Mouse (Mus musculus) limb, embryonic 10.5 days (tissue): ENCODE measurements around the gene Anks6. TPM values are rescaled to one million over a fixed set of nuclear protein-coding genes. Genes with fewer than 3 reads are reported as not detected.
A peak's percentile ranks its signal among the peaks of the same experiment; 100 is the strongest.
"Not testable (repeated sequence)": the region's sequence is repeated elsewhere in the genome, so short reads cannot be mapped to it uniquely, and the experiment has no call there.

Source experiments
- DNase-seq: peaks from one replicate; pipeline ENCODE4 v3.0.0-alpha.2; 2017; ENCODE audit warnings: low spot score
- H3K27ac ChIP-seq: fragments of 300-500 bp; sonication (generic); 2 replicates; pipeline ENCODE4 v1.5.1; 2016; ENCODE audit warnings: mild to moderate bottlenecking
- H3K27me3 ChIP-seq: fragments of 300-500 bp; sonication (generic); 2 replicates; pipeline ENCODE4 v1.6.1; 2016; ENCODE audit warnings: low read depth, mild to moderate bottlenecking; ENCODE audit not compliant: poor library complexity, severe bottlenecking
- H3K36me3 ChIP-seq: fragments of 300-500 bp; sonication (generic); 2 replicates; pipeline ENCODE4 v1.6.1; 2016; ENCODE audit warnings: mild to moderate bottlenecking, moderate library complexity
- H3K4me1 ChIP-seq: fragments of 300-500 bp; sonication (generic); 2 replicates; pipeline ENCODE4 v1.6.1; 2016
- H3K4me3 ChIP-seq: fragments of 300-500 bp; sonication (generic); 2 replicates; pipeline ENCODE4 v1.5.1; 2016; ENCODE audit warnings: mild to moderate bottlenecking, moderate library complexity
- H3K9me3 ChIP-seq: fragments of 300-500 bp; sonication (generic); replicated peaks from 2 replicates; pipeline ENCODE4 v1.6.1; 2016; ENCODE audit warnings: mild to moderate bottlenecking
- WGBS: fragments of 180-500 bp; shearing (Covaris S2); methylation state at CpG from one replicate; pipeline ENCODE4 v1.1.7; 2016; 5-methylcytosine and 5-hydroxymethylcytosine counted together
- polyA plus RNA-seq: library from polyadenylated mRNA; unstranded; fragments of >200 nt; fragmentation: Nextera tagmentation; extraction: Ambion mirVana; gene quantifications from 2 replicates; pipeline ENCODE4 v1.2.1, GENCODE M21; 2016

Anks6 gene
- polyA plus RNA-seq, 1 experiment from 2014 or later: 4.4 TPM

DNA sequence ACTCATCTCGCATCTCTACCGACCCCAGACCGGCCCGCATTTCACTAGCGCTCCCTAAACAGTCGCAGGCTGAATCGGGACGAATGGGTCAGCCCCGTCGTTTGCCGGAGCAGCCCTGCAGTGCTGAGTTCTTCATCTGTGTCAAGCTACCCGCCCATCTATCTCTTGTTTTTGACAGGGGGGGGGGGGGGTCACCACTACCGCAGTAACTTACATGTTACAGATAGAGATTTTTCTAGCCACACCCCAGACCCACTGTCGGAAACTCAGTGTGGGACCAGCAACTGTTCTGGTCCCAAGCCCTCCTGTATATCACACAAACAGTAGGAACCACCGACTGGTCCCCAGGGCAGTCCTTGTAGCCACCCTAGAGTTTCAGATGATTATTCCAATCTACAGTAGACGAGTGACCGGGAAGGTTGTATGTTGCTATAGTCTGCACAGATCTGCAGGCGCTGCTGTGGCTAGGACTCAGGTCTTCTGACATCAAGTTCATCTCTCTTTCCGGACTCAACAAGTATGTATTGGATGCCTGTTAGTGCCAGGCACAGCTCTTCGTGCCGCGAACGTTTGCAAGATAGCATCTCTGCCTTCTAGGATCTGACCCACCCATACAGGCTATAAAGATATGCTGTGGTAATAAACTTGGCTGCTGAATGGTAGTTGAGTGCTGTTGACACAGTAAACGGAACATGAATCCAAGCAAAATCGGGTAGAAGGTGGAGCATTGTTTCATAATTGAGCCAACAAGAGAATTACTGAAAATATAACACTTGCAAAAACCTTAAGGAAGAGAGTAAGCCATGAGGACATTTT lies 491 bp upstream of the Anks6 start:
- peaks cover 27% of the 10 kb centered on the region for H3K27me3 ChIP-seq
- H3K36me3 ChIP-seq: no peaks in the 10 kb centered on the region
- no peak for DNase-seq
- WGBS: 36% methylated on average over 25 of the region's 25 CpGs
- H3K9me3 ChIP-seq: no peaks in the 10 kb centered on the region
- peak overlapping the region; percentile 85 for H3K4me3 ChIP-seq
- peaks cover 22% of the 10 kb centered on the region for H3K4me1 ChIP-seq
- peak overlapping the region; percentile 90 for H3K27ac ChIP-seq

DNA sequence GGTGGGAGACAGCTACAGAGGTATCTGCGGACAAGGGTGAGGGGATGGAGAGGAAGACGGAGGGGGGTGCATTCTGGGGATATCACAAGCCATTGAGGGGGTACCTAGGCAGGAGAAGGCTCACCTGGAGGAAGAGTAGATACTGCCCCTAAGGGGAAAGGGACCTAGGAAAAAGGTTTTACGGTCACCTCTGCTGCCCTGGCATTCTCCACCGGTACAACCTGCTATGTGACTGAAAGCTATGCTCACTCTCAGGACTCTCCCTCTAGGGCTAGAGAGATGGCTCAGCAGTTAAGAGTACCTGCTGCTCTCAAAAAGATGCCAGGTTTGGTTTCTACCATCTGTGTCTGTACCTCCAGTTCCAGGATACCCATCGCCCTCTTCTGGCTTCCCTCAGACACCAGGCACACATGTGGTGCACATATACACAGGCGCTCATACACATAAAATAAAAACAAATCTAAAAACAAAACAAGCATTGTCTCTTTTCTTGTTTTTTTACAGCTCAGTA lies 1.6 kb downstream of the Anks6 start:
- Histone ChIP-seq H3K27me3 (peaks cover 48% of the 10 kb centered on the region), H3K27ac (no peak overlapping the region), H3K36me3 (no peaks in the 10 kb centered on the region), H3K4me3 (no peak overlapping the region), H3K4me1 (peaks cover 36% of the 10 kb centered on the region), H3K9me3 (no peaks in the 10 kb centered on the region)
- DNase-seq: no peak
- 95% methylated on average over 6 of the region's 6 CpGs for WGBS

DNA sequence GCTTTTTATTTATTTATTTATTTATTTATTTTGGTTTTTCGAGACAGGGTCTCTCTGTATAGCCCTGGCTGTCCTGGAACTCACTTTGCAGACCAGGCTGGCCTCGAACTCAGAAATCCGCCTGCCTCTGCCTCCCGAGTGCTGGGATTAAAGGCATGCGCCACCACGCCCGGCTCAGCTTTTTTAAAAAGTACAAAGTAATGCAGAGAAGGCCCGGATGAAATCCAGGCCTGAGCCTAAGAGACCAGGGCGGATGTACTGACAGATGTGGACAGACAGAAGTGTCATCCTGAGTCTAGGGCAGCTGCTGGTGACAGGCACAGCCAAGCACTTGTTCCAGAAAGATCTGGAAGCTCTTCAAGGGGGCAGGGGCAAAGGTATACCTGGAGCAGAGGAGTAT lies 2.1 kb downstream of the Anks6 start:
- WGBS: 93% methylated on average over 9 of the region's 9 CpGs
- H3K27me3 ChIP-seq: peaks cover 48% of the 10 kb centered on the region

GRCm38 (mm10) chr4:47051905-47052304 lies 5.3 kb downstream of the Anks6 start:
- 59% methylated on average over 9 of the region's 9 CpGs for WGBS
- Histone ChIP-seq H3K27ac (no peak overlapping the region), H3K4me3 (no peak overlapping the region), H3K27me3 (peaks cover 48% of the 10 kb centered on the region), H3K36me3 (no peaks in the 10 kb centered on the region), H3K4me1 (peaks cover 30% of the 10 kb centered on the region), H3K9me3 (no peaks in the 10 kb centered on the region)
- no peak for DNase-seq

More for the DNA sequence above, 2.1 kb downstream of the Anks6 start:
- not testable (repeated sequence) for H3K27ac ChIP-seq, H3K36me3 ChIP-seq, DNase-seq, H3K4me3 ChIP-seq, H3K9me3 ChIP-seq
- peaks cover 38% of the 10 kb centered on the region for H3K4me1 ChIP-seq

DNA sequence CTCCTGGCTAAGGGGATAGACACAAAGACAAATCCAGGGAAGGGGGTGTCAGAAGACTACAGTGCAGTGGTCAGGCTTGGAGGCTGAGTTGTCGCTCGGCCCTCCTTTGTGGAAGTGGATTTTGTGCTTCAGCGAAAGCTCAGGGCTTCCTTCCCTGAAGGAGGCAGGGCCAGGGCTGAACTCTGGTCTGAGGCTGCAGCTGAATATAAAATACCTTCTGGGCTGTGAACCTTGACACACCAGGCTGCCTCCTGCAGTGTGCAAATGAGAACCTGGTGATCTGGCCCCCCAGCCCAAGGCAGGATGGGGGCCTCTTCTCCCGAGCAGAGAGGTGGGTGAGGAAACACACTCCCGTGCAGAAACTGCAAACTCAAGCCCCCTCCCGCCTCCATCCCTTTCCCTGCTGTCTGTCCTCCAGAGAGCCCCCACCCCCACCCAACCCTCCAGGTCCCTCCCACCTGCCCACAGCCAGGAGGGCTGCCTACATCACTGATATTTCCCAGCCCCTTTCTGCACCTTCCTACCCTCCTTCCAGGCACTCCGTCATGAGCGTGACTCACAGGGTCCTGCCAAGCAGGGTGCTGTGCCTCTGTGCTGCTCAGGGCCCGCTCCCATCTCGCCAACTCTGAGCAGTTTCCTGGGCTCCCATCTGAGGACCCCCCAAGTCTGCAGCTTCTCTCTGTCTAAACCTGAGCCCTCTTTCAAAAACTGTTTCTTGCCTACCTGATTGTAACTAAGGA lies 6.4 kb downstream of the Anks6 start:
- WGBS: 12% methylated on average over 10 of the region's 10 CpGs
- DNase-seq: no peak
- H3K4me3 ChIP-seq: peak overlapping the region; percentile 17; the same call in 1 of the 2 replicates

GRCm38 (mm10) chr4:47050167-47050566 lies 7.1 kb downstream of the Anks6 start:
- peak overlapping the region; percentile 73 for H3K27ac ChIP-seq
- H3K36me3 ChIP-seq: no peaks in the 10 kb centered on the region
- peak; percentile 94 for DNase-seq
- WGBS: 0% methylated on average over 1 of the region's 1 CpGs
- H3K27me3 ChIP-seq: peaks cover 34% of the 10 kb centered on the region
- H3K4me3 ChIP-seq: 0 out of 2 replicates have a peak overlapping the region, but pooled peaks have one; percentile 17
- H3K9me3 ChIP-seq: no peaks in the 10 kb centered on the region
- peaks cover 27% of the 10 kb centered on the region for H3K4me1 ChIP-seq

More for the DNA sequence above, 6.4 kb downstream of the Anks6 start:
- peaks cover 41% of the 10 kb centered on the region for H3K27me3 ChIP-seq
- no peaks in the 10 kb centered on the region for H3K9me3 ChIP-seq
- H3K27ac ChIP-seq: peak overlapping the region; percentile 73
- H3K4me1 ChIP-seq: peaks cover 27% of the 10 kb centered on the region
- H3K36me3 ChIP-seq: no peaks in the 10 kb centered on the region

DNA sequence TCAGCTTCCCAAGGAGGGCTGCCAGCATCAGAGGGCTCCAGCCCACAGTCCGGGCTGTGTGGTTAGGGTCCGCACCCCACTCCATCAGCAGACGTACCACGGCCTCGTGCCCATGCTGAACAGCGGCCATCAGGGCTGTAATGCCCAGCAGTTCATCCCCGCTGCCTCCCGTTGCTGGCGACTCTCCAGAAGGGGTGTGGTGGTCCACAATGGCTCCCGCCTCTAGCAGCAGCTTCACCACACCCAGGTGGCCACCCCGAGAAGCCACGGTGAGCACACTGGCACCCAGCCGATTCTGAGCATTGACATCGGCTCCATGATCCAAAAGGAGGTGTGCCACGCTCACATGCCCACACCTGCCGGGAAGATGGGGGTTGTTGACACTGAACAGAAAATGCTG lies 8.0 kb downstream of the Anks6 start:
- Histone ChIP-seq H3K36me3 (no peaks in the 10 kb centered on the region), H3K9me3 (no peaks in the 10 kb centered on the region), H3K4me1 (peaks cover 27% of the 10 kb centered on the region), H3K4me3 (no peak overlapping the region), H3K27ac (no peak overlapping the region), H3K27me3 (peaks cover 30% of the 10 kb centered on the region)
- DNase-seq: no peak
- WGBS: 90% methylated on average over 16 of the region's 16 CpGs

DNA sequence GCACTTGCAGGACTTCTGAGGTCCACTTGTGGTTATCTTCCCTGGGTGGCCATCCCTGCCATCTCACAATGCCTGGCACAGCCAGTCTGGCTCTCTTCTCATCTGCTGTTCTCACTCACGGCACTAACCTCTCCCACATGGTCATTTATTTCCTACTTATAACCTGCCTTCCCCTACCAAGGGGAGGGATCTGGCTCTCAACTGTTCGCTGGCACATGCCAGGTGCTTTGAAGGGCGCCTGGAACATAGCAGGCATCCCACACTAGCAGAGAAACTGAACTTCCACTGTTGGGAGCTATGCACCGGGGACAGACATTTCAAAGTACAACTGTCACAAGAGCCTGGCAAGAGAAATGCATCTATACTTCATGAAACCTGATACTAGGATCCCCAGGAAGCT lies 9.5 kb downstream of the Anks6 start:
- Histone ChIP-seq H3K4me3 (no peak overlapping the region), H3K27ac (no peak overlapping the region)

GRCm38 (mm10) chr4:47046974-47047373 lies 10.3 kb downstream of the Anks6 start:
- DNase-seq: peak; percentile 30

More for the DNA sequence above, 9.5 kb downstream of the Anks6 start:
- no peaks in the 10 kb centered on the region for H3K9me3 ChIP-seq
- H3K27me3 ChIP-seq: peaks cover 22% of the 10 kb centered on the region
- no peaks in the 10 kb centered on the region; the same call in 1 of the 2 replicates for H3K36me3 ChIP-seq
- WGBS: 69% methylated on average over 4 of the region's 4 CpGs
- peaks cover 27% of the 10 kb centered on the region for H3K4me1 ChIP-seq
- DNase-seq: no peak

GRCm38 (mm10) chr4:47043866-47044265 lies 13.4 kb downstream of the Anks6 start:
- 83% methylated on average over 9 of the region's 9 CpGs for WGBS
- H3K9me3 ChIP-seq: no peaks in the 10 kb centered on the region
- no peaks in the 10 kb centered on the region for H3K27me3 ChIP-seq
- DNase-seq: no peak
- H3K36me3 ChIP-seq: peaks cover 8% of the 10 kb centered on the region; the same call in 1 of the 2 replicates
- no peak overlapping the region for H3K4me3 ChIP-seq
- 0 out of 2 replicates have a peak, but pooled peaks cover 4% of the 10 kb centered on the region for H3K4me1 ChIP-seq
- H3K27ac ChIP-seq: no peak overlapping the region

More at GRCm38 (mm10) chr4:47046974-47047373, 10.3 kb downstream of the Anks6 start:
- H3K27ac ChIP-seq: no peak overlapping the region
- H3K9me3 ChIP-seq: no peaks in the 10 kb centered on the region
- WGBS: 82% methylated on average over 6 of the region's 6 CpGs
- H3K4me3 ChIP-seq: no peak overlapping the region
- peaks cover 23% of the 10 kb centered on the region for H3K4me1 ChIP-seq
- peaks cover 14% of the 10 kb centered on the region for H3K27me3 ChIP-seq
- no peaks in the 10 kb centered on the region; the same call in 1 of the 2 replicates for H3K36me3 ChIP-seq

GRCm38 (mm10) chr4:47039586-47039985 lies 17.6 kb downstream of the Anks6 start:
- Histone ChIP-seq H3K4me3 (no peak overlapping the region), H3K27me3 (no peaks in the 10 kb centered on the region), H3K4me1 (peaks cover 13% of the 10 kb centered on the region), H3K27ac (no peak overlapping the region), H3K9me3 (no peaks in the 10 kb centered on the region), H3K36me3 (peaks cover 12% of the 10 kb centered on the region; the same call in 1 of the 2 replicates)
- no peak for DNase-seq
- WGBS: 95% methylated on average over 10 of the region's 10 CpGs

DNA sequence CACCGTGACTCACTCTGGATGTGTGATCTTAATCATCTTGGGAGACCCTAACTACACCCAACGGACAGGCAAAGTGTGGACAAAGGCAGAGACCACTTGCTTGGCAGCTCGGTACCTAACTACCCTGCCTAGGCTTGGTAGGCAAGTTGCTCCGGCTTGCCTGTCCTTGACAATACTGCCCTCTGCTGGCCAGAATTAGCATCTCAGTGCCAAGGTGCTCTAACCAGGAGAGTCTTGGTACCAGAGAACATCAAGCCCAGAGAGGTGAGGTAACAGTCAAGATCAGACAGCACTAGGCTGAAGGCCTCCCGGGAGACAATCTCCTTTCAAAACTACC lies 19.9 kb downstream of the Anks6 start:
- Histone ChIP-seq H3K36me3 (peaks cover 12% of the 10 kb centered on the region; the same call in 1 of the 2 replicates), H3K27me3 (0 out of 2 replicates have a peak, but pooled peaks cover 3% of the 10 kb centered on the region), H3K4me3 (no peak overlapping the region), H3K27ac (no peak overlapping the region), H3K4me1 (peaks cover 13% of the 10 kb centered on the region), H3K9me3 (no peaks in the 10 kb centered on the region)
- WGBS: 21% methylated on average over 5 of the region's 5 CpGs
- peak; percentile 89 for DNase-seq
